Mouse (Mus musculus): ENCODE results near the gene Spata22.

DNA sequence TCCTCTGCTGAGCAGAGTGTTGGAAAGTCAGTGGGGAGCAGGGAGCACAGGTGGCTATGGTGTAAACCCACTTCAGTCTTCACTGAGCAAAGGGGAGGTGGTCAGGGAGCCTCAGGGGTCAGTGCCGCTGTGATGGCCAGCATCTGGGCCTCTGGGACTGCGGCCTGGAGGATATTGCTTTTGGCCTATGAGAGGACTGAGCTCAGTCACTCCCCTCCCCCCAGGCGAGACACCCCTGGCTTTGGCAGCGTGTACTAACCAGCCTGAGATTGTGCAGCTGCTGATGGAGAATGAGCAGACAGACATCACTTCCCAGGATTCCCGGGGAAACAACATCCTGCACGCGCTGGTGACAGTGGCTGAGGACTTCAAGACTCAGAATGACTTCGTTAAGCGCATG, 46.2 kb upstream of the Spata22 start:
- no peak for TF ChIP-seq POLR2A (IDR thresholded peaks at IDR 0.05; ENCODE audit: borderline replicate concordance, low read depth, low read length)
- TF ChIP-seq CTCF (IDR thresholded peaks at IDR 0.05; ENCODE audit: low read depth, low read length), result no peak

Data from bone marrow macrophage, adult 2 months (primary cell).